Mouse (Mus musculus) kidney, embryonic 16.5 days (tissue): ENCODE data around the gene BC055324. TPM values are rescaled to one million over a fixed set of nuclear protein-coding genes. Genes with fewer than 3 reads are reported as not detected.
A peak's percentile ranks its signal among the peaks of the same experiment; 100 is the strongest.

ENCODE experiments used
- ATAC-seq: fragments of 200-750 bp; cut with Nextera tagmentation; 2 replicates; pipeline ENCODE4 v1.8.0; 2017; ENCODE audit warnings: moderate TSS enrichment; ENCODE audit not compliant: low FRiP score, low TSS enrichment
- H3K27ac ChIP-seq: fragments of 300-500 bp; sonication (generic); 2 replicates; pipeline ENCODE4 v1.5.1; 2014; ENCODE audit warnings: low read length
- H3K27me3 ChIP-seq: fragments of 300-500 bp; sonication (generic); 2 replicates; pipeline ENCODE4 v1.6.1; 2014; ENCODE audit warnings: low read length, control low read depth, mixed read lengths; ENCODE audit not compliant: insufficient read depth
- H3K36me3 ChIP-seq: fragments of 300-500 bp; sonication (generic); 2 replicates; pipeline ENCODE4 v1.6.1; 2014; ENCODE audit warnings: low read length, control low read depth, mixed read lengths; ENCODE audit not compliant: insufficient read depth
- H3K4me1 ChIP-seq: fragments of 300-500 bp; sonication (generic); 2 replicates; pipeline ENCODE4 v1.6.1; 2014; ENCODE audit warnings: low read length, control low read depth, mixed read lengths; ENCODE audit not compliant: insufficient read depth
- H3K4me2 ChIP-seq: fragments of 300-500 bp; sonication (generic); replicated peaks from 2 replicates; pipeline ENCODE4 v1.6.1; 2014; ENCODE audit warnings: low read depth, low read length
- H3K4me3 ChIP-seq: fragments of 300-500 bp; sonication (generic); 2 replicates; pipeline ENCODE4 v1.5.1; 2014; ENCODE audit warnings: mild to moderate bottlenecking, low read length
- H3K9ac ChIP-seq: fragments of 300-500 bp; sonication (generic); replicated peaks from 2 replicates; pipeline ENCODE4 v1.6.1; 2014; ENCODE audit warnings: low read length
- H3K9me3 ChIP-seq: fragments of 300-500 bp; sonication (generic); 2 replicates; pipeline ENCODE4 v1.6.1; 2016; ENCODE audit warnings: low read length, control low read depth
- WGBS: fragments of 180-500 bp; shearing (Covaris S2); extraction: QIAGEN DNeasy Blood & Tissue Kit; methylation state at CpG from one replicate; pipeline ENCODE4 v1.1.7; 2014; 5-methylcytosine and 5-hydroxymethylcytosine counted together
- polyA plus RNA-seq: library from polyadenylated mRNA; unstranded; fragments of >200 nt; fragmentation: Nextera tagmentation; extraction: Ambion mirVana; gene quantifications from 2 replicates; pipeline ENCODE4 v1.2.1, GENCODE M21; 2015

The BC055324 gene
- polyA plus RNA-seq, 1 experiment from 2014 or later = 29.4 TPM

DNA sequence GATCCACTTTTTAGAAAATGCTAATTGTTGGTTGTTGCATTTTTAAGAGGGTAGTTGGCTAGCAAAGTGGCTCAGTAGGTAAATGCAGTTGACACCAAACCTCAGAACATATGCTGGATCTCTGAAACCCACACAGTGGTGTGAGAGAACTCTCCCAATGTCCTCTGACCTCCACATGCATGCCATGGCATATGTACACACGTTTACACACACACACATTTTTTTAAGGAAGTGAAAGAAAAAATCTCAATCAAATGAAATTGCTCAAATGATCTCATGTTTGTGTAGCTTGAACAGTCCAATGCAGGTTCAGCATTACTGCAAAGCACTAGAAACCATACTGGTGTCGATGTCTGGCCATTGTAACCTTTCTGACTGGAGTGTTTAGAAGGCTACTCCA is 95.0 kb downstream of the BC055324 start:
- Histone ChIP-seq H3K4me3 (no peak overlapping the region), H3K4me1 (peaks cover 11% of the 10 kb centered on the region), H3K27ac (no peak overlapping the region), H3K36me3 (no peaks in the 10 kb centered on the region), H3K9ac (no peak overlapping the region), H3K9me3 (no peaks in the 10 kb centered on the region), H3K27me3 (no peaks in the 10 kb centered on the region), H3K4me2 (no peak overlapping the region)
- no peak for ATAC-seq
- WGBS = 98% methylated on average over 2 of the region's 2 CpGs

DNA sequence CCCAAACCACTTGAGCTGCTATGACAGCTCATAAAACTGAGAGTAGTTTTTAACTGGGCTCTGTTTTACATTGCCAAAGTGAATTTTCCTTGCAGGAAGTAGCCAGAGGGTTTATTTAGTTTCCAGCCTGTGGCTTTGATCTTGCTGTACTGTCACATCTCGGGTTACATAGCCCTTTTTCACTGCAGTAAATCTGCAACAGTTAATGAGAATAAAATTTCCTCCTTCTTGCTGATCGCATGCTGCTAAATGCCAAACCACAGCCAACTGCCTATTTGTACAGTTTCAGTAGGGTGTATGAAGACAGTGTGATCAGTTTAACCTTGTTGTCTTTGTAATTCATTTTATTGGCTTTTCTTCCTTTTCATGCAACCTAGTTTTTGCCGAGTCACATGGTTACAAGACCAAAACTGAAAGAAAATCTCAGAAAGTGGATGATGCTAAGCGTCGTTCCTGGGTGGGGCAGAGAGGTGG is 96.3 kb downstream of the BC055324 start:
- Histone ChIP-seq H3K36me3 (no peaks in the 10 kb centered on the region), H3K9ac (no peak overlapping the region), H3K4me3 (no peak overlapping the region), H3K27me3 (no peaks in the 10 kb centered on the region), H3K4me2 (peak overlapping the region; percentile 12; the same call in 1 of the 2 replicates), H3K4me1 (peaks cover 11% of the 10 kb centered on the region), H3K27ac (peak overlapping the region; percentile 19), H3K9me3 (no peaks in the 10 kb centered on the region)
- ATAC-seq = peak; percentile 88
- 15% methylated on average over 5 of the region's 5 CpGs for WGBS

Other genes with a start within 250 kb of the BC055324 start
- gene Kifap3, start 215.2 kb downstream of the BC055324 start, polyA plus RNA-seq = 29.5 and 30.6 TPM in 2 replicates
- gene Scyl3, start 65.7 kb downstream of the BC055324 start, polyA plus RNA-seq = 17.3 and 18.7 TPM in 2 replicates
- 10.5 and 11.1 TPM in 2 replicates for gene Mettl18, start 93 bp upstream of the BC055324 start, polyA plus RNA-seq
- gene Sele, start 53.4 kb upstream of the BC055324 start, polyA plus RNA-seq = 0.09 and 0.10 TPM in 2 replicates
- 0.40 and 0.41 TPM in 2 replicates for gene Sell, start 67.2 kb upstream of the BC055324 start, polyA plus RNA-seq
- gene Selp, start 120.5 kb upstream of the BC055324 start, polyA plus RNA-seq = 0.56 and 1.1 TPM in 2 replicates
- 0.26 and 0.30 TPM in 2 replicates for gene F5, start 157.0 kb upstream of the BC055324 start, polyA plus RNA-seq